Mouse (Mus musculus) skeletal muscle tissue, postnatal 0 days (tissue): ENCODE results near the gene Aebp2. TPM values are rescaled to one million over a fixed set of nuclear protein-coding genes. Genes with fewer than 3 reads are reported as not detected.

Experiments
- polyA plus RNA-seq: library from polyadenylated mRNA; unstranded; fragments of >200 nt; fragmentation: Nextera tagmentation; extraction: Ambion mirVana; gene quantifications from 2 replicates; pipeline ENCODE4 v1.2.1, GENCODE M21; 2015

Aebp2 gene
- 7.1 and 7.3 TPM in 2 replicates for polyA plus RNA-seq

GRCm38 (mm10) chr6:140622391-140623225 lies at the start of gene Aebp2:
TSS of gene Aebp2 (plus strand) at chr6:140622663.

Other genes starting within 250 kb of the Aebp2 start
- 13.9 and 16.2 TPM in 2 replicates for gene Plekha5, start 198.6 kb upstream of the Aebp2 start, polyA plus RNA-seq
- not detected in 2 replicates for gene Gm11077, start 106.6 kb downstream of the Aebp2 start, polyA plus RNA-seq